Mouse (Mus musculus) ovary, adult 18-20 months (tissue): Measurements from ENCODE around the gene Pmel.
"Not testable (repeated sequence)": the region's sequence is repeated elsewhere in the genome, so short reads cannot be mapped to it uniquely, and the experiment has no call there.

Experiments
- DNase-seq: peaks from one replicate; pipeline ENCODE4 v3.0.0; 2022; ENCODE audit warnings: low spot score, mixed read lengths

Gene Pmel

GRCm38 (mm10) chr10:128702328-128703007 lies 1.5 kb upstream of the Pmel start:
- DNase-seq = peak; percentile 49

GRCm38 (mm10) chr10:128704491-128705316 lies 709 bp downstream of the Pmel start, which contains the start of gene Cdk2:
Gene Cdk2 (minus strand): TSS chr10:128705031.
- DNase-seq = peak; percentile 89

GRCm38 (mm10) chr10:128705317-128705693 lies 1.3 kb downstream of the Pmel start:
- DNase-seq = no peak

- DNase-seq = not testable (repeated sequence)
Observed at GRCm38 (mm10) chr10:128711318-128711717, 7.3 kb downstream of the Pmel start.

GRCm38 (mm10) chr10:128715559-128716537 lies 11.9 kb downstream of the Pmel start:
- DNase-seq = no peak

- not testable (repeated sequence) for DNase-seq
Observed at GRCm38 (mm10) chr10:128725466-128725865, 21.5 kb downstream of the Pmel start.

GRCm38 (mm10) chr10:128728059-128728458 lies 24.1 kb downstream of the Pmel start:
- no peak for DNase-seq

GRCm38 (mm10) chr10:128731002-128731433 lies 27.0 kb downstream of the Pmel start:
- DNase-seq = peak; percentile 42

- DNase-seq = no peak
Observed at GRCm38 (mm10) chr10:128731992-128732391, 28.0 kb downstream of the Pmel start.

- DNase-seq = no peak
Observed at GRCm38 (mm10) chr10:128737435-128737834, 33.4 kb downstream of the Pmel start.

- DNase-seq = no peak
Observed at GRCm38 (mm10) chr10:128740296-128740695, 36.3 kb downstream of the Pmel start.

GRCm38 (mm10) chr10:128742616-128743015 lies 38.6 kb downstream of the Pmel start:
- DNase-seq = no peak

- no peak for DNase-seq
Observed at GRCm38 (mm10) chr10:128743235-128743634, 39.2 kb downstream of the Pmel start.

- peak; percentile 30 for DNase-seq
Observed at GRCm38 (mm10) chr10:128743791-128744191, 39.8 kb downstream of the Pmel start.

GRCm38 (mm10) chr10:128744211-128744610 lies 40.2 kb downstream of the Pmel start:
- no peak for DNase-seq

- DNase-seq = no peak
Observed at GRCm38 (mm10) chr10:128744680-128745601, 40.9 kb downstream of the Pmel start, which contains the start of gene Dgka. Gene Dgka (minus strand): TSS chr10:128744855.

- no peak for DNase-seq
Observed at GRCm38 (mm10) chr10:128745946-128746613, 42.1 kb downstream of the Pmel start.

GRCm38 (mm10) chr10:128746972-128747645 lies 43.1 kb downstream of the Pmel start:
- no peak for DNase-seq

- DNase-seq = peak; percentile 77
Observed at GRCm38 (mm10) chr10:128747646-128748251, 43.8 kb downstream of the Pmel start, which contains the start of gene Pym1. Gene Pym1 (plus strand): TSS chr10:128747889.
